Mouse (Mus musculus): ENCODE data around the gene Bhlhe23.

- TF ChIP-seq GATA1 (IDR thresholded peaks at IDR 0.05; ENCODE audit: low read length) (no peak), TAL1 (IDR thresholded peaks at IDR 0.05; ENCODE audit: low read length) (no peak)
Measured at GRCm38 (mm10) chr2:180741421-180741820, 35.3 kb downstream of the Bhlhe23 start.

Measured in erythroblast, embryonic 14.5 days (primary cell).